Mouse (Mus musculus) cerebellum, adult 2 months (tissue): ENCODE results near the gene Trappc2l.

ENCODE experiments used
- CTCF ChIP-seq: fragments of 200-500 bp; IDR thresholded peaks from 2 replicates; pipeline ENCODE4 v1.5.1; 2011; ENCODE audit warnings: low read depth, mild to moderate bottlenecking, control low read depth, low read length, moderate library complexity, borderline replicate concordance; ENCODE audit not compliant: insufficient read depth
- POLR2A ChIP-seq: fragments of 200-500 bp; IDR thresholded peaks from 2 replicates; pipeline ENCODE4 v1.6.1; 2011; ENCODE audit warnings: low read length, control low read depth, borderline replicate concordance; ENCODE audit not compliant: insufficient read depth

DNA sequence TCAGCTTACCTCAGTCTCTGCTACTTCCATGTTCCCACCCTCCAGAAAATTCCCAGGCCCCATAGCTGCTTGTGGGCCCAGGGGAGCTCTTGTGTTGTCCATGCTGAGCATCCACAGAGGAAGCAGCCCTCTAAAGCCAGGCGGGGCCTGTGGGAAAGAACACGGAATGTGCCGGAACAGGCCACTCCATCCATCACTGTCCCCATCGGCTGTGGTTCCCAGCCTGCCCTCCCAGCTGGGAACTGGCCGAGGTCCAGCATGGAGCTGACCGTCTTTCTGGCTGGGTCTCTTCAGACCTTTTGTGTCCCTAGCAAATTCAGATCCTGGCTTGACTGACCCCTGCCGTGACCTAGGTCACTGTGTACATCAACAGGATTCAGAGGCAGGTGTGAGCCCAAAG lies 43.3 kb downstream of the Trappc2l start:
- no peak for TF ChIP-seq CTCF
- no peak for TF ChIP-seq POLR2A
